In the genomic region with DNA sequence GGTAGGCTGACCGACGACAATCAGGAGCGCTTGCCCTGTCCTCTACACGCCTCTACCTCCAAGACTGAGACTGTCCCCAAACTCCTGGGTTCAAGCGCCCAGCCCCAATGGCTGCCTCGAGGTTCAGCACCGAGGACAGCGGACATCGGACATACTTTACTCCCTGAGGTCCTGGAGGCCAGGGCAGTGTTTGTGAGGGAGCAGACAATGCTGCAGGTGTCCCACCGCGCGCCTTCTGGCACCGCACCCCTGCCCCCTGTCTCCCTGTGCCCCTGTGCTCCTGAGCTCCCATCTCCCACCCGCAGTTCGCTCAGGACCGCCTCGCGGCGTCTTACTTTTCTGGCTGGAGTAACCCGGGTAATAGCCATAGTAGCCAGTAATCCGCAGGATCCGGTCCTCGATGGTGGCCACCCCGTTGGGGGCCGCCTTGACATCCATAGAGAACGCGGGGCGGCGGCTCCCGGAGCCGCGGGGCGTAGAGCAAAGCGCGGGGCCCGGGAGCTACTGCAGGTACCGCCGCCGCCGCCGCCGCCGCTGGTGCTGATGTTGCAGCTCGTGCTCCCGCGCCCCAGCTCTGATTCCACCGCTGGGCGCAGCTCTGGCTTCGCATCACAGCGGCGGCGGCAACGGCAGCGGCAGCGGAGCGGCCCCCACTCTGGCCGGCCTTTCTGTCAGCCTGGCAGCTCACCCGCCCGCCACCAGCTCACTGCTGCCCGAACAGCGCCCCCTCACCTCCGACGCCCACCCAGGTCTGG, we compare ENCODE assay signal across 9 mouse cellular contexts. TPM values are rescaled to one million over a fixed set of nuclear protein-coding genes. Genes with fewer than 3 reads are reported as not detected.
DNase-seq lines count a peak whose midpoint lies in the region; ATAC-seq and TF ChIP-seq lines count a peak whose summit lies in the region.
"Had no signal": no experiment of that assay in that cellular context is flagged by ENCODE, and none has a peak within 500 bp of the region (broad histone marks: within the 10 kb centered on the region; RNA-seq: fewer than 3 reads in every experiment).

No protein-coding gene starts in this region.

- in situ Hi-C loops in ES-E14 (cut with MboI; ENCODE audit: low sequenced_read_pairs in 2 of 2, unreplicated experiment in 2 of 2): loop anchor here (10.0 to 25.0 kb wide), 2 partner anchors 281 to 288 kb away; partner anchors contain the start of gene ccdc198 (in 2 of the 2)

- H3K36me3 ChIP-seq in ES-E14 (ENCODE audit: control insufficient read depth, insufficient read depth, low read length, poor library complexity, severe bottlenecking): no peaks in the 10 kb centered on the region
- H3K36me3 ChIP-seq in forebrain, embryonic 14.5 days (ENCODE audit: control insufficient read depth, insufficient read depth, low read length): no peaks in the 10 kb centered on the region
- no peaks in the 10 kb centered on the region for H3K36me3 ChIP-seq in lung, embryonic 15.5 days

- no peaks in the 10 kb centered on the region for H3K4me1 ChIP-seq in ES-E14 (ENCODE audit: control insufficient read depth in 2 of 2, insufficient read depth in 2 of 2, low read length in 2 of 2, poor library complexity in 1 of 2)
- H3K4me1 ChIP-seq in forebrain, embryonic 14.5 days (ENCODE audit: control insufficient read depth, insufficient read depth, low read length): no peaks in the 10 kb centered on the region
- H3K4me1 ChIP-seq in lung, embryonic 15.5 days: peaks cover 7% of the 10 kb centered on the region

- no peaks in the 10 kb centered on the region for H3K9me3 ChIP-seq in ES-E14 (ENCODE audit: control insufficient read depth, insufficient read depth, low read depth, low read length)
- no peaks in the 10 kb centered on the region for H3K9me3 ChIP-seq in forebrain, embryonic 14.5 days (replicated peaks; ENCODE audit: control insufficient read depth, low read length)
- H3K9me3 ChIP-seq in lung, embryonic 15.5 days: no peaks in the 10 kb centered on the region

- peak overlapping the region; percentile 57 to 67 for H3K4me3 ChIP-seq in ES-E14 (ENCODE audit: insufficient read depth in 1 of 2, low read depth in 1 of 2, low read length in 2 of 2, poor library complexity in 1 of 2, severe bottlenecking in 1 of 2)
- peak overlapping the region; percentile 51 for H3K4me3 ChIP-seq in forebrain, embryonic 14.5 days (ENCODE audit: low read depth, low read length)
- peak overlapping the region; percentile 26 for H3K4me3 ChIP-seq in lung, embryonic 15.5 days

- peak; percentile 64 for ATAC-seq in cerebellum, adult (ENCODE audit: insufficient number of reproducible peaks, low FRiP score, low TSS enrichment)
- peak; percentile 85 for ATAC-seq in forebrain, embryonic 14.5 days
- ATAC-seq in lung, embryonic 15.5 days (ENCODE audit: borderline replicate concordance, extremely low read depth, low FRiP score, low TSS enrichment): peak; percentile 93
- no peak for ATAC-seq in megakaryocyte, adult 5-6 weeks (ENCODE audit: poor library complexity, severe bottlenecking)

- H3K9ac ChIP-seq in ES-E14 (ENCODE audit: insufficient read depth, low read depth, low read length, poor library complexity, severe bottlenecking): no peak overlapping the region
- H3K9ac ChIP-seq in forebrain, embryonic 14.5 days (ENCODE audit: low read length): peak overlapping the region; percentile 71
- H3K9ac ChIP-seq in lung, embryonic 15.5 days: no peak overlapping the region

- H3K27me3 ChIP-seq in forebrain, embryonic 14.5 days (replicated peaks; ENCODE audit: control insufficient read depth, insufficient read depth, low read length): no peaks in the 10 kb centered on the region
- H3K27me3 ChIP-seq in lung, embryonic 15.5 days: peaks cover 8% of the 10 kb centered on the region

- under 1% methylated on average over 59 of the region's 63 CpGs for WGBS in forebrain, embryonic 14.5 days
- WGBS in lung, embryonic 15.5 days: 1% methylated on average over 46 of the region's 63 CpGs

- peak; percentile 74 for DNase-seq in ES-E14 (ENCODE audit: low read depth, low spot score)
- peak; percentile 66 for DNase-seq in forebrain, embryonic 14.5 days (ENCODE audit: low spot score)
- DNase-seq in heart, postnatal 4 days: peak; percentile 84
- peak; percentile 16 to 38 for DNase-seq in layer of hippocampus, adult 18-20 months (ENCODE audit: low spot score in 2 of 2)
- peak; percentile 80 for DNase-seq in retina, embryonic 14.5 days (ENCODE audit: low spot score)

- H3K4me2 ChIP-seq in forebrain, embryonic 14.5 days (ENCODE audit: low read length): peak overlapping the region; percentile 94
- peak overlapping the region; percentile 63 for H3K4me2 ChIP-seq in lung, embryonic 15.5 days

- H3K27ac ChIP-seq in ES-E14 (ENCODE audit: insufficient read depth, low read depth, low read length, poor library complexity, severe bottlenecking): no peak overlapping the region
- no peak overlapping the region for H3K27ac ChIP-seq in forebrain, embryonic 14.5 days (ENCODE audit: low read depth, low read length)
- H3K27ac ChIP-seq in lung, embryonic 15.5 days: no peak overlapping the region

TF ChIP-seq in ES-E14, 5 proteins besides CTCF, POLR2A, EP300 and RAD21:
- TF ChIP-seq ZC3H11A (IDR thresholded peaks at IDR 0.05; ENCODE audit: borderline replicate concordance, low read depth, low read length) (0 out of 2 replicates have a peak, but pooled peaks have one; percentile 2), HCFC1 (IDR thresholded peaks at IDR 0.05; ENCODE audit: borderline replicate concordance, insufficient read depth, low read length) (no peak)

RNA-seq across cellular contexts. Expression of gene Slc35f4, which starts 0.5 kb away (rescaled TPM):
- 0.13 and 0.58 TPM in 2 replicates for total RNA-seq in ES-E14 (2012; rRNA removed)
- polyA plus RNA-seq in forebrain, embryonic 14.5 days (2014; fragmentation: Nextera tagmentation; extraction: Ambion mirVana): 6.6 and 6.9 TPM in 2 replicates
- total RNA-seq in heart, postnatal 4 days (2021): not detected
- total RNA-seq in layer of hippocampus, adult 18-20 months (2021): 10 to 100 TPM; 13.7 to 15.4 TPM
- 0.26 TPM in 1 of 2 replicates, not detected in the other for polyA plus RNA-seq in lung, embryonic 15.5 days (2015; fragmentation: Nextera tagmentation; extraction: Ambion mirVana)
- not detected in 2 replicates for total RNA-seq in megakaryocyte, adult 5-6 weeks (2015)
- not detected in 2 replicates for total RNA-seq in megakaryocyte, adult 5-6 weeks (2017)
- polyA plus RNA-seq: spleen, adult 2 months had no signal

Comparison
In these comparisons a context has a peak if more than half of its experiments do, and no peak if none do; other contexts are left out.
1. DNase-seq: peak in every context shown above with its lines; median percentile 84 in heart, postnatal 4 days; 80 in retina, embryonic 14.5 days; 74 in ES-E14; 66 in forebrain, embryonic 14.5 days; 27 in layer of hippocampus, adult 18-20 months.